7 mouse cellular contexts compared by ENCODE assay signal in genomic region chr6:86371340-86371911, GRCm38 (mm10). TPM values are rescaled to one million over a fixed set of nuclear protein-coding genes. Genes with fewer than 3 reads are reported as not detected.
A peak's percentile ranks its signal among the peaks of the same experiment; 100 is the strongest.
DNase-seq lines count a peak whose midpoint lies in the region; ATAC-seq and TF ChIP-seq lines count a peak whose summit lies in the region.

No protein-coding gene starts in this region.

- 0 out of 2 replicates have a peak, but pooled peaks cover 1% of the 10 kb centered on the region for H3K79me2 ChIP-seq in heart, adult 2 months (replicated peaks; ENCODE audit: control insufficient read depth, insufficient read depth, low read length)

- intact Hi-C loops in heart, adult 2 months (cut with DNase I) = loop anchor here (2.0 to 10.0 kb wide), 2 partner anchors 25 to 427 kb away; partner anchors contain the start of gene Pcyox1

- H3K27ac ChIP-seq in embryonic facial prominence, embryonic 12.5 days = peak overlapping the region; percentile 84
- peak overlapping the region; percentile 85 for H3K27ac ChIP-seq in heart, adult 2 months
- peak overlapping the region; percentile 89 for H3K27ac ChIP-seq in limb, embryonic 13.5 days
- peak overlapping the region; percentile 91 for H3K27ac ChIP-seq in midbrain, embryonic 16.5 days (ENCODE audit: low read length)

- H3K27me3 ChIP-seq in embryonic facial prominence, embryonic 12.5 days = no peaks in the 10 kb centered on the region
- H3K27me3 ChIP-seq in heart, adult 2 months (ENCODE audit: control insufficient read depth, insufficient read depth, low read length) = no peaks in the 10 kb centered on the region
- no peaks in the 10 kb centered on the region for H3K27me3 ChIP-seq in limb, embryonic 13.5 days
- no peaks in the 10 kb centered on the region for H3K27me3 ChIP-seq in midbrain, embryonic 16.5 days (ENCODE audit: control insufficient read depth, insufficient read depth, low read depth, low read length)

- peak; percentile 95 for DNase-seq in adrenal gland, postnatal 25 days
- peak; percentile 96 for DNase-seq in heart, adult 2 months
- peak; percentile 96 for DNase-seq in kidney, adult 8-10 months
- peak; percentile 93 to 96 for DNase-seq in spleen, postnatal 10 days (ENCODE audit: low spot score in 2 of 2)

- peak; percentile 89 for TF ChIP-seq EP300 in heart, adult 2 months (IDR thresholded peaks at IDR 0.05; ENCODE audit: insufficient read depth, low read depth, low read length)

- H3K36me3 ChIP-seq in embryonic facial prominence, embryonic 12.5 days = peaks cover 11% of the 10 kb centered on the region
- H3K36me3 ChIP-seq in heart, adult 2 months (ENCODE audit: control insufficient read depth, insufficient read depth, low read length) = no peaks in the 10 kb centered on the region
- H3K36me3 ChIP-seq in limb, embryonic 13.5 days = peaks cover 42% of the 10 kb centered on the region
- H3K36me3 ChIP-seq in midbrain, embryonic 16.5 days (ENCODE audit: control insufficient read depth, insufficient read depth, low read length) = no peaks in the 10 kb centered on the region

- H3K4me3 ChIP-seq in embryonic facial prominence, embryonic 12.5 days = peak overlapping the region; percentile 95
- H3K4me3 ChIP-seq in heart, adult 2 months = peak overlapping the region; percentile 78
- H3K4me3 ChIP-seq in limb, embryonic 13.5 days = peak overlapping the region; percentile 90
- peak overlapping the region; percentile 89 for H3K4me3 ChIP-seq in midbrain, embryonic 16.5 days (ENCODE audit: low read depth, low read length)

- TF ChIP-seq POLR2A in heart, adult 2 months (IDR thresholded peaks at IDR 0.05; ENCODE audit: insufficient read depth, low read depth, low read length) = peak; percentile 99

- TF ChIP-seq CTCF in heart, adult 2 months (IDR thresholded peaks at IDR 0.05) = no peak

- peak; percentile 93 for ATAC-seq in embryonic facial prominence, embryonic 12.5 days (ENCODE audit: insufficient number of reproducible peaks, insufficient read depth, low FRiP score, low TSS enrichment)
- peak; percentile 96 for ATAC-seq in limb, embryonic 13.5 days (ENCODE audit: low FRiP score, low read depth)
- ATAC-seq in midbrain, embryonic 16.5 days = peak; percentile 97

- H3K9ac ChIP-seq in embryonic facial prominence, embryonic 12.5 days = peak overlapping the region; percentile 90
- peak overlapping the region; percentile 80 for H3K9ac ChIP-seq in heart, adult 2 months (ENCODE audit: low read depth, low read length)
- peak overlapping the region; percentile 89 for H3K9ac ChIP-seq in limb, embryonic 13.5 days
- H3K9ac ChIP-seq in midbrain, embryonic 16.5 days (ENCODE audit: low read depth, low read length) = peak overlapping the region; percentile 87

- H3K4me2 ChIP-seq in embryonic facial prominence, embryonic 12.5 days (replicated peaks) = peak overlapping the region; percentile 90
- peak overlapping the region; percentile 84 for H3K4me2 ChIP-seq in limb, embryonic 13.5 days (replicated peaks)
- peak overlapping the region; percentile 98 for H3K4me2 ChIP-seq in midbrain, embryonic 16.5 days (ENCODE audit: low read length)

- no peaks in the 10 kb centered on the region for H3K9me3 ChIP-seq in embryonic facial prominence, embryonic 12.5 days
- no peaks in the 10 kb centered on the region for H3K9me3 ChIP-seq in limb, embryonic 13.5 days
- H3K9me3 ChIP-seq in midbrain, embryonic 16.5 days (replicated peaks; ENCODE audit: control insufficient read depth, low read length, poor library complexity, severe bottlenecking) = no peaks in the 10 kb centered on the region

- peaks cover 24% of the 10 kb centered on the region for H3K4me1 ChIP-seq in embryonic facial prominence, embryonic 12.5 days
- H3K4me1 ChIP-seq in heart, adult 2 months (ENCODE audit: control insufficient read depth, insufficient read depth, low read length) = peaks cover 7% of the 10 kb centered on the region
- H3K4me1 ChIP-seq in limb, embryonic 13.5 days = peaks cover 32% of the 10 kb centered on the region
- peaks cover 28% of the 10 kb centered on the region for H3K4me1 ChIP-seq in midbrain, embryonic 16.5 days (ENCODE audit: control insufficient read depth, insufficient read depth, low read length)

- under 1% methylated on average over 50 of the region's 50 CpGs for WGBS in embryonic facial prominence, embryonic 12.5 days
- under 1% methylated on average over 50 of the region's 50 CpGs for WGBS in heart, adult 2 months
- WGBS in limb, embryonic 13.5 days = under 1% methylated on average over 50 of the region's 50 CpGs
- WGBS in midbrain, embryonic 16.5 days = under 1% methylated on average over 50 of the region's 50 CpGs

RNA-seq across cellular contexts. Expression of gene Snrpg, which starts 0.3 kb away (rescaled TPM):
- total RNA-seq in adrenal gland, postnatal 25 days (2021) = 378 and 463 TPM in 2 replicates
- polyA plus RNA-seq in embryonic facial prominence, embryonic 12.5 days (2016; fragmentation: Nextera tagmentation; extraction: Ambion mirVana) = 637 and 711 TPM in 2 replicates
- total RNA-seq in heart, adult 2 months (2021) = 10 to 100 TPM; 41.9 to 42.0 TPM
- 22.7 and 32.3 TPM in 2 replicates for polyA plus RNA-seq in heart, adult 2 months (2012; rRNA removed)
- 660 and 699 TPM in 2 replicates for polyA plus RNA-seq in limb, embryonic 13.5 days (2015; fragmentation: Nextera tagmentation; extraction: Ambion mirVana)
- polyA plus RNA-seq in midbrain, embryonic 16.5 days (2015; fragmentation: Nextera tagmentation; extraction: Ambion mirVana) = 280 and 327 TPM in 2 replicates

RNA-seq across cellular contexts. Expression of gene Fam136a, which starts 6.0 kb away (rescaled TPM):
- total RNA-seq in adrenal gland, postnatal 25 days (2021) = 114 and 132 TPM in 2 replicates
- polyA plus RNA-seq in embryonic facial prominence, embryonic 12.5 days (2016; fragmentation: Nextera tagmentation; extraction: Ambion mirVana) = 132 and 137 TPM in 2 replicates
- 10 to 100 TPM; 29.3 TPM for total RNA-seq in heart, adult 2 months (2021)
- polyA plus RNA-seq in heart, adult 2 months (2012; rRNA removed) = 15.8 and 22.7 TPM in 2 replicates
- 133 and 136 TPM in 2 replicates for polyA plus RNA-seq in limb, embryonic 13.5 days (2015; fragmentation: Nextera tagmentation; extraction: Ambion mirVana)
- 120 and 124 TPM in 2 replicates for polyA plus RNA-seq in midbrain, embryonic 16.5 days (2015; fragmentation: Nextera tagmentation; extraction: Ambion mirVana)

RNA-seq across cellular contexts. Expression of gene Pcyox1, which starts 25.5 kb away (rescaled TPM):
- 208 and 254 TPM in 2 replicates for total RNA-seq in adrenal gland, postnatal 25 days (2021)
- 85.3 and 86.4 TPM in 2 replicates for polyA plus RNA-seq in embryonic facial prominence, embryonic 12.5 days (2016; fragmentation: Nextera tagmentation; extraction: Ambion mirVana)
- total RNA-seq in heart, adult 2 months (2021) = 10 to 100 TPM; 69.6 to 82.5 TPM
- 30.3 and 55.6 TPM in 2 replicates for polyA plus RNA-seq in heart, adult 2 months (2012; rRNA removed)
- polyA plus RNA-seq in limb, embryonic 13.5 days (2015; fragmentation: Nextera tagmentation; extraction: Ambion mirVana) = 85.9 and 86.3 TPM in 2 replicates
- 93.6 and 100 TPM in 2 replicates for polyA plus RNA-seq in midbrain, embryonic 16.5 days (2015; fragmentation: Nextera tagmentation; extraction: Ambion mirVana)

RNA-seq across cellular contexts. Expression of gene Tia1, which starts 32.6 kb away (rescaled TPM):
- 82.0 and 85.8 TPM in 2 replicates for total RNA-seq in adrenal gland, postnatal 25 days (2021)
- polyA plus RNA-seq in embryonic facial prominence, embryonic 12.5 days (2016; fragmentation: Nextera tagmentation; extraction: Ambion mirVana) = 318 and 338 TPM in 2 replicates
- 10 to 100 TPM; 22.4 to 23.7 TPM for total RNA-seq in heart, adult 2 months (2021)
- polyA plus RNA-seq in heart, adult 2 months (2012; rRNA removed) = 13.1 and 27.9 TPM in 2 replicates
- 286 and 293 TPM in 2 replicates for polyA plus RNA-seq in limb, embryonic 13.5 days (2015; fragmentation: Nextera tagmentation; extraction: Ambion mirVana)
- polyA plus RNA-seq in midbrain, embryonic 16.5 days (2015; fragmentation: Nextera tagmentation; extraction: Ambion mirVana) = 313 and 356 TPM in 2 replicates

RNA-seq across cellular contexts. Expression of gene Gm44790, which starts 55.0 kb away (rescaled TPM):
- not detected in 2 replicates for total RNA-seq in adrenal gland, postnatal 25 days (2021)
- not detected in 2 replicates for polyA plus RNA-seq in embryonic facial prominence, embryonic 12.5 days (2016; fragmentation: Nextera tagmentation; extraction: Ambion mirVana)
- total RNA-seq in heart, adult 2 months (2021) = not detected
- polyA plus RNA-seq in heart, adult 2 months (2012; rRNA removed) = not detected in 2 replicates
- 1.3 TPM in 1 of 2 replicates, not detected in the other for polyA plus RNA-seq in limb, embryonic 13.5 days (2015; fragmentation: Nextera tagmentation; extraction: Ambion mirVana)
- polyA plus RNA-seq in midbrain, embryonic 16.5 days (2015; fragmentation: Nextera tagmentation; extraction: Ambion mirVana) = 0.47 TPM in 1 of 2 replicates, not detected in the other

Comparison
In these comparisons a context has a peak if more than half of its experiments do, and no peak if none do; other contexts are left out.
1. Peak in every context shown above with its lines: DNase-seq, ATAC-seq, H3K4me3 ChIP-seq and H3K27ac ChIP-seq.